8 mouse cellular contexts compared by ENCODE assay signal in genomic region chr8:111537765-111538158, GRCm38 (mm10). TPM values are rescaled to one million over a fixed set of nuclear protein-coding genes. Genes with fewer than 3 reads are reported as not detected.
DNase-seq lines count a peak whose midpoint lies in the region; ATAC-seq and TF ChIP-seq lines count a peak whose summit lies in the region.

No protein-coding gene starts in this region.

- no peaks in the 10 kb centered on the region for H3K9me3 ChIP-seq in embryonic facial prominence, embryonic 10.5 days

- no peak for TF ChIP-seq POLR2A in myocyte (IDR thresholded peaks at IDR 0.05; ENCODE audit: insufficient read length, low read depth)

- peak; percentile 15 for ATAC-seq in inflammation-experienced regulatory T-cells, adult 6 months

- no peak for TF ChIP-seq CTCF in left cerebral cortex, adult 2 months (IDR thresholded peaks at IDR 0.05)

- H3K27ac ChIP-seq in left cerebral cortex, adult 2 months = peak overlapping the region; percentile 90
- H3K27ac ChIP-seq in embryonic facial prominence, embryonic 10.5 days (replicated peaks) = peak overlapping the region; percentile 98

- H3K4me3 ChIP-seq in left cerebral cortex, adult 2 months = peak overlapping the region; percentile 85
- peak overlapping the region; percentile 98 for H3K4me3 ChIP-seq in embryonic facial prominence, embryonic 10.5 days
- peak overlapping the region; percentile 76 for H3K4me3 ChIP-seq in myocyte

- 7% methylated on average over 8 of the region's 8 CpGs for WGBS in embryonic facial prominence, embryonic 10.5 days

- no peaks in the 10 kb centered on the region for H3K27me3 ChIP-seq in embryonic facial prominence, embryonic 10.5 days (replicated peaks; ENCODE audit: low read depth, poor library complexity, severe bottlenecking)
- no peaks in the 10 kb centered on the region for H3K27me3 ChIP-seq in myocyte (ENCODE audit: control insufficient read depth, insufficient read depth, insufficient read length)

- H3ac ChIP-seq in myocyte (ENCODE audit: control insufficient read depth, insufficient read length) = peak overlapping the region; percentile 42

- H3K79me2 ChIP-seq in myocyte (ENCODE audit: control insufficient read depth, insufficient read depth) = peaks cover 61% of the 10 kb centered on the region

- intact Hi-C loops in left cerebral cortex, adult 2 months (cut with DNase I) = loop anchor here (5.0 kb wide), 3 partner anchors 40 to 105 kb away; partner anchors contain the start of gene Zfp1
- intact Hi-C loops in left cerebral cortex, postnatal 25 days (cut with DNase I) = loop anchor here (2.0 to 10.0 kb wide), 3 partner anchors 105 to 287 kb away; partner anchors contain the start of gene Zfp1
- intact Hi-C loops in left cerebral cortex, postnatal 36 days (cut with DNase I) = loop anchor here (2.0 to 5.0 kb wide), 2 partner anchors 89 to 105 kb away; partner anchors contain the start of gene Zfp1

- DNase-seq in left cerebral cortex, adult 2 months (ENCODE audit: extremely low spot score in 1 of 2, low spot score in 2 of 2) = no peak
- no peak for DNase-seq in left cerebral cortex, postnatal 25 days (ENCODE audit: low spot score in 2 of 2)
- DNase-seq in embryonic facial prominence, embryonic 10.5 days (ENCODE audit: low spot score) = no peak
- DNase-seq in layer of hippocampus, adult 9-10 months (ENCODE audit: low spot score) = no peak
- DNase-seq in adrenal gland, postnatal 4 days (ENCODE audit: low spot score in 2 of 2) = no peak
- no peak for DNase-seq in left cerebral cortex, postnatal 36 days (ENCODE audit: low spot score in 2 of 2)

- H3K4me2 ChIP-seq in myocyte (ENCODE audit: low read depth) = peak overlapping the region; percentile 86

- peaks cover 39% of the 10 kb centered on the region for H3K4me1 ChIP-seq in embryonic facial prominence, embryonic 10.5 days

- H3K36me3 ChIP-seq in embryonic facial prominence, embryonic 10.5 days (replicated peaks) = peaks cover 23% of the 10 kb centered on the region
- H3K36me3 ChIP-seq in myocyte (ENCODE audit: control insufficient read depth, insufficient read depth) = no peaks in the 10 kb centered on the region

TF ChIP-seq in myocyte, 11 proteins besides CTCF, POLR2A, EP300 and RAD21:
- no peak for TF ChIP-seq MYOG (IDR thresholded peaks at IDR 0.05; ENCODE audit: control insufficient read depth in 1 of 3, insufficient read depth in 1 of 3, insufficient read length in 2 of 3, low read depth in 2 of 3)
- no peak for TF ChIP-seq MYOD1 (IDR thresholded peaks at IDR 0.05; ENCODE audit: control insufficient read depth in 1 of 3, insufficient read length in 2 of 3, low read depth in 2 of 3)
- no peak for TF ChIP-seq SRF (IDR thresholded peaks at IDR 0.05; ENCODE audit: control insufficient read depth, insufficient read length, low read depth)
TF ChIP-seq in myocyte: peak in this region for 0.

RNA-seq across cellular contexts. Expression of gene Znrf1, which starts 1.9 kb away (rescaled TPM):
- 100 to 1,000 TPM; 166 to 171 TPM for total RNA-seq in left cerebral cortex, adult 2 months (2021)
- 100 to 1,000 TPM; 166 TPM for total RNA-seq in left cerebral cortex, postnatal 25 days (2021)
- polyA plus RNA-seq in embryonic facial prominence, embryonic 10.5 days (2016; fragmentation: Nextera tagmentation; extraction: Ambion mirVana) = 32.0 and 36.3 TPM in 2 replicates
- 10 to 100 TPM; 12.4 to 58.2 (median 50.7) TPM for polyA plus RNA-seq in inflammation-experienced regulatory T-cells, adult 6 months (2017; shearing (Covaris generic))
- polyA plus RNA-seq in myocyte (2012; fragmentation: generic; extraction: Trizol) = 39.2 TPM
- total RNA-seq in adrenal gland, postnatal 4 days (2021) = 10 to 100 TPM; 69.8 to 76.9 TPM
- 100 to 1,000 TPM; 154 to 166 TPM for total RNA-seq in left cerebral cortex, postnatal 36 days (2021)

RNA-seq across cellular contexts. Expression of gene Wdr59, which starts 15.9 kb away (rescaled TPM):
- 10 to 100 TPM; 18.9 to 20.0 TPM for total RNA-seq in left cerebral cortex, adult 2 months (2021)
- total RNA-seq in left cerebral cortex, postnatal 25 days (2021) = 10 to 100 TPM; 18.4 to 18.7 TPM
- polyA plus RNA-seq in embryonic facial prominence, embryonic 10.5 days (2016; fragmentation: Nextera tagmentation; extraction: Ambion mirVana) = 5.4 and 6.6 TPM in 2 replicates
- polyA plus RNA-seq in inflammation-experienced regulatory T-cells, adult 6 months (2017; shearing (Covaris generic)) = 1 to 10 TPM; 2.9 to 4.9 (median 4.6) TPM
- 10.2 TPM for polyA plus RNA-seq in myocyte (2012; fragmentation: generic; extraction: Trizol)
- 10 to 100 TPM; 16.1 to 16.4 TPM for total RNA-seq in adrenal gland, postnatal 4 days (2021)
- 10 to 100 TPM; 20.3 to 21.7 TPM for total RNA-seq in left cerebral cortex, postnatal 36 days (2021)
